Mouse (Mus musculus) intestine, postnatal 0 days (tissue): ENCODE measurements around the gene Ifnab. TPM values are rescaled to one million over a fixed set of nuclear protein-coding genes. Genes with fewer than 3 reads are reported as not detected.

Experiments
- ATAC-seq: fragments of 200-750 bp; cut with Nextera tagmentation; 2 replicates; pipeline ENCODE4 v1.8.0; 2017; ENCODE audit warnings: mild to moderate bottlenecking, moderate TSS enrichment, moderate library complexity
- H3K27ac ChIP-seq: fragments of 300-500 bp; sonication (generic); 2 replicates; pipeline ENCODE4 v1.5.1; 2014; ENCODE audit warnings: mild to moderate bottlenecking, low read depth, low read length, moderate library complexity
- H3K27me3 ChIP-seq: fragments of 300-500 bp; sonication (generic); replicated peaks from 2 replicates; pipeline ENCODE4 v1.6.1; 2014; ENCODE audit warnings: low read length, mixed read lengths; ENCODE audit not compliant: control insufficient read depth, insufficient read depth
- H3K36me3 ChIP-seq: fragments of 300-500 bp; sonication (generic); 2 replicates; pipeline ENCODE4 v1.6.1; 2014; ENCODE audit warnings: mild to moderate bottlenecking, moderate library complexity; ENCODE audit not compliant: control insufficient read depth, insufficient read depth
- H3K4me1 ChIP-seq: fragments of 300-500 bp; sonication (generic); replicated peaks from 2 replicates; pipeline ENCODE4 v1.6.1; 2014; ENCODE audit warnings: antibody characterized with exemption, low read length, mixed read lengths; ENCODE audit not compliant: control insufficient read depth, insufficient read depth
- H3K4me2 ChIP-seq: fragments of 300-500 bp; sonication (generic); replicated peaks from 2 replicates; pipeline ENCODE4 v1.6.1; 2014; ENCODE audit warnings: low read depth, mild to moderate bottlenecking, moderate library complexity
- H3K4me3 ChIP-seq: fragments of 300-500 bp; sonication (generic); 2 replicates; pipeline ENCODE4 v1.5.1; 2014; ENCODE audit warnings: low read depth, low read length
- H3K9ac ChIP-seq: fragments of 300-500 bp; sonication (generic); 2 replicates; pipeline ENCODE4 v1.6.1; 2014; ENCODE audit warnings: mild to moderate bottlenecking, low read depth, low read length
- H3K9me3 ChIP-seq: fragments of 300-500 bp; sonication (generic); 2 replicates; pipeline ENCODE4 v1.6.1; 2016; ENCODE audit warnings: mixed run types; ENCODE audit not compliant: control insufficient read depth
- CTCF ChIP-seq: sonication (generic); IDR thresholded peaks from 2 replicates; pipeline ENCODE4 v1.5.1; 2016; ENCODE audit warnings: low read depth, mild to moderate bottlenecking, control low read depth, antibody characterized with exemption, moderate library complexity
- WGBS: fragments of 180-500 bp; shearing (Covaris S2); extraction: QIAGEN DNeasy Blood & Tissue Kit; methylation state at CpG from one replicate; pipeline ENCODE4 v1.1.7; 2014; 5-methylcytosine and 5-hydroxymethylcytosine counted together
- polyA plus RNA-seq: library from polyadenylated mRNA; unstranded; fragments of >200 nt; fragmentation: Nextera tagmentation; extraction: Ambion mirVana; gene quantifications from 2 replicates; pipeline ENCODE4 v1.2.1, GENCODE M21; 2015

Gene Ifnab
- polyA plus RNA-seq, 1 experiment from 2014 or later, result not detected

- WGBS, result under 1% methylated on average over 82 of the region's 82 CpGs
- Histone ChIP-seq H3K4me2 (peak within 1 kb of the TSS; percentile 74), H3K27me3 (no peaks in the 10 kb centered on the region), H3K4me1 (0 out of 2 replicates have a peak, but pooled peaks cover 4% of the 10 kb centered on the region), H3K4me3 (peak within 1 kb of the TSS; percentile 85), H3K9me3 (no peaks in the 10 kb centered on the region), H3K9ac (peak within 1 kb of the TSS; percentile 97), H3K36me3 (0 out of 2 replicates have a peak, but pooled peaks cover 4% of the 10 kb centered on the region), H3K27ac (peak within 1 kb of the TSS; percentile 100)
- no peak for TF ChIP-seq CTCF
- peak; percentile 96 for ATAC-seq
Measured at GRCm38 (mm10) chr4:88721791-88722721, 30.9 kb upstream of the Ifnab start, which contains the start of the genes Gm26566 and Klhl9. Gene Gm26566, plus strand, starts transcription at chr4:88721805. Gene Klhl9, minus strand, starts transcription at chr4:88722465.

- no peaks in the 10 kb centered on the region for H3K27me3 ChIP-seq
- H3K9me3 ChIP-seq, result no peaks in the 10 kb centered on the region
- TF ChIP-seq CTCF, result no peak
- peaks cover 10% of the 10 kb centered on the region; the same call in 1 of the 2 replicates for H3K36me3 ChIP-seq
- ATAC-seq, result no peak
- H3K4me2 ChIP-seq, result peak overlapping the region; percentile 74
- WGBS, result 18% methylated on average over 1 of the region's 1 CpGs
- H3K4me3 ChIP-seq, result peak overlapping the region; percentile 19
- no peak overlapping the region for H3K27ac ChIP-seq
- no peak overlapping the region for H3K9ac ChIP-seq
- 0 out of 2 replicates have a peak, but pooled peaks cover 4% of the 10 kb centered on the region for H3K4me1 ChIP-seq
Measured at GRCm38 (mm10) chr4:88718715-88719114, 27.6 kb upstream of the Ifnab start.

GRCm38 (mm10) chr4:88715059-88715458, 23.9 kb upstream of the Ifnab start:
- no peaks in the 10 kb centered on the region for H3K4me1 ChIP-seq
- peaks cover 12% of the 10 kb centered on the region; the same call in 1 of the 2 replicates for H3K36me3 ChIP-seq
- no peaks in the 10 kb centered on the region for H3K27me3 ChIP-seq
- H3K9me3 ChIP-seq, result no peaks in the 10 kb centered on the region
- TF ChIP-seq CTCF, result no peak
- H3K9ac ChIP-seq, result no peak overlapping the region
- H3K4me3 ChIP-seq, result no peak overlapping the region
- no peak for ATAC-seq
- H3K4me2 ChIP-seq, result no peak overlapping the region
- H3K27ac ChIP-seq, result no peak overlapping the region

- H3K36me3 ChIP-seq, result peaks cover 12% of the 10 kb centered on the region; the same call in 1 of the 2 replicates
- H3K9ac ChIP-seq, result no peak overlapping the region
- no peak overlapping the region for H3K4me2 ChIP-seq
- H3K4me3 ChIP-seq, result no peak overlapping the region
- no peaks in the 10 kb centered on the region for H3K27me3 ChIP-seq
- no peak overlapping the region for H3K27ac ChIP-seq
- TF ChIP-seq CTCF, result no peak
- H3K9me3 ChIP-seq, result no peaks in the 10 kb centered on the region
- no peaks in the 10 kb centered on the region for H3K4me1 ChIP-seq
- ATAC-seq, result no peak
- 63% methylated on average over 1 of the region's 1 CpGs for WGBS
Measured at GRCm38 (mm10) chr4:88714281-88714680, 23.1 kb upstream of the Ifnab start.

GRCm38 (mm10) chr4:88707128-88707826, 16.1 kb upstream of the Ifnab start:
- H3K27ac ChIP-seq, result no peak overlapping the region
- no peak overlapping the region for H3K9ac ChIP-seq
- H3K4me2 ChIP-seq, result no peak overlapping the region
- H3K4me3 ChIP-seq, result no peak overlapping the region
- no peak for TF ChIP-seq CTCF
- WGBS, result 84% methylated on average over 1 of the region's 1 CpGs
- H3K9me3 ChIP-seq, result no peaks in the 10 kb centered on the region
- H3K27me3 ChIP-seq, result no peaks in the 10 kb centered on the region
- no peaks in the 10 kb centered on the region for H3K4me1 ChIP-seq
- ATAC-seq, result no peak
- no peaks in the 10 kb centered on the region for H3K36me3 ChIP-seq

- Histone ChIP-seq H3K9me3 (no peaks in the 10 kb centered on the region), H3K27me3 (no peaks in the 10 kb centered on the region), H3K9ac (no peak overlapping the region), H3K4me2 (no peak overlapping the region), H3K36me3 (no peaks in the 10 kb centered on the region), H3K27ac (no peak overlapping the region), H3K4me1 (no peaks in the 10 kb centered on the region), H3K4me3 (no peak overlapping the region)
- 45% methylated on average over 3 of the region's 3 CpGs for WGBS
- no peak for ATAC-seq
- no peak for TF ChIP-seq CTCF
Measured at GRCm38 (mm10) chr4:88705924-88706323, 14.8 kb upstream of the Ifnab start.
